Mouse (Mus musculus) hindbrain, embryonic 13.5 days (tissue): ENCODE measurements around the gene Cir1. TPM values are rescaled to one million over a fixed set of nuclear protein-coding genes. Genes with fewer than 3 reads are reported as not detected.

Experiments
- ATAC-seq: fragments of 200-750 bp; cut with Nextera tagmentation; 2 replicates; pipeline ENCODE4 v1.8.0; 2017; ENCODE audit warnings: moderate TSS enrichment; ENCODE audit not compliant: low FRiP score
- H3K27ac ChIP-seq: fragments of 300-500 bp; sonication (generic); 2 replicates; pipeline ENCODE4 v1.5.1; 2015; ENCODE audit warnings: inconsistent platforms, mild to moderate bottlenecking, moderate library complexity
- H3K27me3 ChIP-seq: fragments of 300-500 bp; sonication (generic); 2 replicates; pipeline ENCODE4 v1.6.1; 2015; ENCODE audit warnings: mild to moderate bottlenecking, inconsistent platforms
- H3K36me3 ChIP-seq: fragments of 300-500 bp; sonication (generic); 2 replicates; pipeline ENCODE4 v1.6.1; 2015; ENCODE audit warnings: mild to moderate bottlenecking, inconsistent platforms
- H3K4me1 ChIP-seq: fragments of 300-500 bp; sonication (generic); replicated peaks from 2 replicates; pipeline ENCODE4 v1.6.1; 2015; ENCODE audit warnings: inconsistent platforms
- H3K4me2 ChIP-seq: fragments of 300-500 bp; sonication (generic); 2 replicates; pipeline ENCODE4 v1.6.1; 2015; ENCODE audit warnings: inconsistent platforms, mild to moderate bottlenecking, moderate library complexity
- H3K4me3 ChIP-seq: fragments of 300-500 bp; sonication (generic); 2 replicates; pipeline ENCODE4 v1.5.1; 2015; ENCODE audit warnings: mild to moderate bottlenecking, inconsistent platforms
- H3K9ac ChIP-seq: fragments of 300-500 bp; sonication (generic); 2 replicates; pipeline ENCODE4 v1.6.1; 2015; ENCODE audit warnings: mild to moderate bottlenecking, inconsistent platforms
- H3K9me3 ChIP-seq: fragments of 300-500 bp; sonication (generic); 2 replicates; pipeline ENCODE4 v1.6.1; 2016; ENCODE audit warnings: inconsistent platforms
- WGBS: fragments of 180-500 bp; shearing (Covaris S2); methylation state at CpG from one replicate; pipeline ENCODE4 v1.1.7; 2015; 5-methylcytosine and 5-hydroxymethylcytosine counted together
- polyA plus RNA-seq: library from polyadenylated mRNA; unstranded; fragments of >200 nt; fragmentation: Nextera tagmentation; extraction: Ambion mirVana; gene quantifications from 2 replicates; pipeline ENCODE4 v1.2.1, GENCODE M21; 2015

Gene Cir1
- polyA plus RNA-seq = 31.9 and 33.0 TPM in 2 replicates

- peak; percentile 94 for ATAC-seq
- peak within 1 kb of the TSS; percentile 74 for H3K27ac ChIP-seq
- under 1% methylated on average over 64 of the region's 64 CpGs for WGBS
Observed at GRCm38 (mm10) chr2:73312152-73313116, at the start of gene Cir1, which contains the start of gene Scrn3. Gene Cir1, minus strand, starts transcription at chr2:73312701. Gene Scrn3, plus strand, starts transcription at chr2:73312601.

GRCm38 (mm10) chr2:73360536-73360935 is 48.0 kb upstream of the Cir1 start:
- Histone ChIP-seq H3K27ac (no peak overlapping the region), H3K4me2 (no peak overlapping the region), H3K36me3 (peaks cover 31% of the 10 kb centered on the region), H3K9me3 (no peaks in the 10 kb centered on the region), H3K27me3 (no peaks in the 10 kb centered on the region), H3K9ac (no peak overlapping the region), H3K4me3 (no peak overlapping the region), H3K4me1 (no peaks in the 10 kb centered on the region)
- WGBS = 94% methylated on average over 2 of the region's 2 CpGs
- ATAC-seq = no peak

More at GRCm38 (mm10) chr2:73312152-73313116, at the start of gene Cir1, which contains the start of gene Scrn3:
- no peaks in the 10 kb centered on the region for H3K27me3 ChIP-seq
- H3K4me1 ChIP-seq = peaks cover 17% of the 10 kb centered on the region
- H3K9me3 ChIP-seq = no peaks in the 10 kb centered on the region
- H3K4me2 ChIP-seq = peak within 1 kb of the TSS; percentile 94
- H3K9ac ChIP-seq = peak within 1 kb of the TSS; percentile 82
- peak within 1 kb of the TSS; percentile 88 for H3K4me3 ChIP-seq
- peaks cover 22% of the 10 kb centered on the region for H3K36me3 ChIP-seq

- WGBS = 95% methylated on average over 5 of the region's 5 CpGs
- H3K4me2 ChIP-seq = no peak overlapping the region
- no peak overlapping the region for H3K9ac ChIP-seq
- H3K9me3 ChIP-seq = no peaks in the 10 kb centered on the region
- H3K4me3 ChIP-seq = no peak overlapping the region
- H3K36me3 ChIP-seq = peaks cover 31% of the 10 kb centered on the region
- ATAC-seq = no peak
- no peaks in the 10 kb centered on the region for H3K27me3 ChIP-seq
- no peaks in the 10 kb centered on the region for H3K4me1 ChIP-seq
- H3K27ac ChIP-seq = no peak overlapping the region
Observed at GRCm38 (mm10) chr2:73359941-73360340, 47.4 kb upstream of the Cir1 start.

GRCm38 (mm10) chr2:73357004-73357403 is 44.5 kb upstream of the Cir1 start:
- Histone ChIP-seq H3K4me3 (no peak overlapping the region), H3K9ac (no peak overlapping the region), H3K27me3 (no peaks in the 10 kb centered on the region), H3K36me3 (peaks cover 23% of the 10 kb centered on the region), H3K4me2 (no peak overlapping the region; the same call in 1 of the 2 replicates), H3K27ac (no peak overlapping the region), H3K4me1 (0 out of 2 replicates have a peak, but pooled peaks cover under 1% of the 10 kb centered on the region), H3K9me3 (no peaks in the 10 kb centered on the region)
- WGBS = 73% methylated on average over 18 of the region's 18 CpGs
- no peak for ATAC-seq

GRCm38 (mm10) chr2:73351927-73352374 is 39.5 kb upstream of the Cir1 start:
- Histone ChIP-seq H3K9ac (no peak overlapping the region), H3K4me2 (no peak overlapping the region), H3K9me3 (no peaks in the 10 kb centered on the region), H3K4me1 (peaks cover 8% of the 10 kb centered on the region), H3K36me3 (peaks cover 11% of the 10 kb centered on the region), H3K4me3 (no peak overlapping the region), H3K27me3 (no peaks in the 10 kb centered on the region), H3K27ac (peak overlapping the region; percentile 44; the same call in 1 of the 2 replicates)
- WGBS = 57% methylated on average over 7 of the region's 7 CpGs
- ATAC-seq = no peak

GRCm38 (mm10) chr2:73351496-73351895 is 39.0 kb upstream of the Cir1 start:
- no peak overlapping the region for H3K4me2 ChIP-seq
- ATAC-seq = no peak
- no peak overlapping the region for H3K4me3 ChIP-seq
- no peaks in the 10 kb centered on the region for H3K9me3 ChIP-seq
- no peaks in the 10 kb centered on the region for H3K27me3 ChIP-seq
- 53% methylated on average over 5 of the region's 5 CpGs for WGBS
- peaks cover 8% of the 10 kb centered on the region for H3K36me3 ChIP-seq
- H3K9ac ChIP-seq = no peak overlapping the region
- H3K27ac ChIP-seq = no peak overlapping the region
- peaks cover 12% of the 10 kb centered on the region for H3K4me1 ChIP-seq

- no peak overlapping the region for H3K4me3 ChIP-seq
- 84% methylated on average over 6 of the region's 6 CpGs for WGBS
- no peak for ATAC-seq
- no peaks in the 10 kb centered on the region for H3K27me3 ChIP-seq
- no peaks in the 10 kb centered on the region for H3K9me3 ChIP-seq
- H3K9ac ChIP-seq = no peak overlapping the region
- peaks cover 14% of the 10 kb centered on the region for H3K4me1 ChIP-seq
- H3K27ac ChIP-seq = peak overlapping the region; percentile 50
- H3K4me2 ChIP-seq = no peak overlapping the region
- no peaks in the 10 kb centered on the region for H3K36me3 ChIP-seq
Observed at GRCm38 (mm10) chr2:73348221-73348620, 35.7 kb upstream of the Cir1 start.

- Histone ChIP-seq H3K4me2 (no peak overlapping the region), H3K4me3 (no peak overlapping the region), H3K27ac (peak overlapping the region; percentile 50), H3K36me3 (no peaks in the 10 kb centered on the region), H3K9me3 (no peaks in the 10 kb centered on the region), H3K9ac (no peak overlapping the region), H3K4me1 (peaks cover 14% of the 10 kb centered on the region), H3K27me3 (no peaks in the 10 kb centered on the region)
- no peak for ATAC-seq
- WGBS = 51% methylated on average over 9 of the region's 9 CpGs
Observed at GRCm38 (mm10) chr2:73347766-73348165, 35.3 kb upstream of the Cir1 start.

GRCm38 (mm10) chr2:73347136-73347535 is 34.6 kb upstream of the Cir1 start:
- Histone ChIP-seq H3K36me3 (no peaks in the 10 kb centered on the region), H3K4me1 (peaks cover 14% of the 10 kb centered on the region), H3K4me3 (no peak overlapping the region), H3K9me3 (no peaks in the 10 kb centered on the region), H3K9ac (no peak overlapping the region), H3K4me2 (no peak overlapping the region), H3K27me3 (no peaks in the 10 kb centered on the region), H3K27ac (no peak overlapping the region)
- 70% methylated on average over 6 of the region's 6 CpGs for WGBS
- ATAC-seq = no peak

- peak overlapping the region; percentile 48; the same call in 1 of the 2 replicates for H3K27ac ChIP-seq
- H3K4me1 ChIP-seq = peaks cover 11% of the 10 kb centered on the region
Observed at GRCm38 (mm10) chr2:73346345-73347086, 34.0 kb upstream of the Cir1 start.

GRCm38 (mm10) chr2:73345204-73345603 is 32.7 kb upstream of the Cir1 start:
- ATAC-seq = no peak
- 88% methylated on average over 4 of the region's 4 CpGs for WGBS
- H3K9ac ChIP-seq = no peak overlapping the region
- no peaks in the 10 kb centered on the region for H3K27me3 ChIP-seq
- no peaks in the 10 kb centered on the region for H3K9me3 ChIP-seq
- no peak overlapping the region for H3K27ac ChIP-seq
- H3K4me1 ChIP-seq = peaks cover 11% of the 10 kb centered on the region
- no peak overlapping the region for H3K4me2 ChIP-seq
- H3K4me3 ChIP-seq = no peak overlapping the region
- H3K36me3 ChIP-seq = no peaks in the 10 kb centered on the region

More at GRCm38 (mm10) chr2:73346345-73347086, 34.0 kb upstream of the Cir1 start:
- Histone ChIP-seq H3K4me3 (no peak overlapping the region), H3K9ac (no peak overlapping the region), H3K27me3 (no peaks in the 10 kb centered on the region), H3K9me3 (no peaks in the 10 kb centered on the region), H3K36me3 (no peaks in the 10 kb centered on the region), H3K4me2 (no peak overlapping the region)
- WGBS = 55% methylated on average over 13 of the region's 13 CpGs
- no peak for ATAC-seq

GRCm38 (mm10) chr2:73343701-73344100 is 31.2 kb upstream of the Cir1 start:
- Histone ChIP-seq H3K36me3 (no peaks in the 10 kb centered on the region), H3K27ac (no peak overlapping the region), H3K27me3 (no peaks in the 10 kb centered on the region), H3K9ac (no peak overlapping the region), H3K9me3 (no peaks in the 10 kb centered on the region), H3K4me1 (peaks cover 11% of the 10 kb centered on the region), H3K4me2 (no peak overlapping the region), H3K4me3 (no peak overlapping the region)
- no peak for ATAC-seq
- WGBS = 93% methylated on average over 5 of the region's 5 CpGs
